Comparison of ENCODE assay signal across 8 mouse cellular contexts in the genomic region with DNA sequence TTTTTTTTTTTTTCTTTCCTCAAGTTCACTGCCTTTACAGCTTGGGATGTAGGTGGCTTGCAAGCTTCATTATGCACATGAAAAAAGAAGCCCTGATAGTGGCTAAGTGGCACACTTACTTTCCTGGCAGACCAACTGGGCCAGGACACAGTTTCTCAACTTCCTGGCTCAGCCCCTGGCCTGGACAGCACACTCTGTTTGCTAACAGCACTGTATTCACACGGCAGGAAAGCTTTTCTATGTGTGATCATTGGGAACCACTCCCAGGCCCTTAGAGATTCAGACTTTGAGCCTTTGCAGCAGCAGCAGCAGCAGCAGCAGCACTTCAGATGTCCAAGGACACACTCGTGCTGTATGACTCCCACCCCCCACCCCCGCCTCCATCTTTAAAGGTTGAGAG. TPM values are rescaled to one million over a fixed set of nuclear protein-coding genes. Genes with fewer than 3 reads are reported as not detected.
DNase-seq lines count a peak whose midpoint lies in the region.

No protein-coding gene starts in this region.

- DNase-seq in heart, adult 11 months: peak; percentile 94
- no peak for DNase-seq in heart, adult 8-10 months (ENCODE audit: low spot score)
- DNase-seq in Muller cell, postnatal 12 days (ENCODE audit: inconsistent ontology term): peak; percentile 54
- peak; percentile 40 to 50 for DNase-seq in heart, postnatal 10 days
- peak; percentile 58 for DNase-seq in lung, postnatal 10 days
- DNase-seq in cerebellum, adult 18-20 months: no peak
- DNase-seq in kidney, postnatal 10 days: no peak
- DNase-seq in B cell, adult 2 months: no peak

- intact Hi-C loops in heart, postnatal 10 days (cut with DNase I): no loop called here

RNA-seq across cellular contexts. Expression of a gene that starts 16.8 kb away (rescaled TPM):
- 10 to 100 TPM; 15.0 to 20.7 (median 18.0) TPM for total RNA-seq in heart, adult 8-10 months (2022)
- 10 to 100 TPM; 25.9 to 30.9 TPM for total RNA-seq in heart, postnatal 10 days (2021)

RNA-seq across cellular contexts. Expression of a gene that starts 54.2 kb away (rescaled TPM):
- total RNA-seq in heart, adult 8-10 months (2022): not detected
- total RNA-seq in heart, postnatal 10 days (2021): not detected

Comparison
In these comparisons a context has a peak if more than half of its experiments do, and no peak if none do; other contexts are left out.
1. DNase-seq: peak in heart, adult 11 months (single experiment), Muller cell, postnatal 12 days (single experiment), heart, postnatal 10 days (2 of 2) and lung, postnatal 10 days (single experiment); none in heart, adult 8-10 months (single experiment), cerebellum, adult 18-20 months (0 of 2), kidney, postnatal 10 days (single experiment) and B cell, adult 2 months (0 of 2).